Mouse (Mus musculus) frontal cortex, postnatal 36 days (tissue): ENCODE data around the gene Clcnka.

Experiments
- DNase-seq, 2 experiments: peaks; one replicate each; pipeline ENCODE4 v3.0.0; 2022; ENCODE audit warnings: low spot score in 2 of 2

Gene Clcnka

DNA sequence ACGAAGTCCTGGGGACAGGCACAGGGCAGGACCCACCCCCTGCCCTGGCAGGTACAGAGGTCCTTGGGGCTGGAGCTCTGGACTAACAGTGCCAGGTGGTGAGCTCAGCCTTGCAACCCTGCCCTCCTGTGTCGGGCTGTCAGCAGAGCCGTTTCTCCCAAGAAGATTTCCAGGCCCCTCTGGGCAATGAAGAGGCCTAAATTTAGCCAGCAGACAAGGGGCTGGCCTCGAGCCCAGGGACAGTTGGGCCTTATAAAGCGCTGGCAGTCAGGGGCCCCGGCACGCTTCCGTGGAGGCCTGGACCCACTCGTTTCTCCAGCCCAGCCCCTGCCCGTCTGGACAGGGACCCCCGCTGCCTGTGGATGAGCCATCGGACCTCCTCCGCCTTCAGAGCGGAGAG lies 22.9 kb upstream of the Clcnka start:
- DNase-seq = no peak

DNA sequence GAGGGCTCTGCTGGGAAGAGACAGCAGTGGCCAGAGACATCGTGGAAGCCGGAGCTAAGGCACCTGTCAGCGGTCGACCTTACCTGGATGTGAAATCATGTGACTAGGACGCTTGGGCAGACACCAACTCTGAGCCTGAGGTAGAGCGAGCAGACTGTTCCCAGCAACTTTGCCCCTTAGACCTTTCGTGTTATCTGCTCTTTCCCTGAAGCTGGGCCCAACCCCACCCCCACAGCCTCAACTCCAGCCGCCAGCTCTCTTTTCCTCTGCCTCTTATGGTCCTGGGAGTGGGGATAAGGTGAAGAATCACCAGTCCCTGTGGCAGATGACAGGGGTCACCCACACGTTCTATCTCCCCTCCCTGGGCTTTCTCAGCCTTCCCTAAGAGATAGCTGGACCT lies 22.4 kb upstream of the Clcnka start:
- no peak for DNase-seq

DNA sequence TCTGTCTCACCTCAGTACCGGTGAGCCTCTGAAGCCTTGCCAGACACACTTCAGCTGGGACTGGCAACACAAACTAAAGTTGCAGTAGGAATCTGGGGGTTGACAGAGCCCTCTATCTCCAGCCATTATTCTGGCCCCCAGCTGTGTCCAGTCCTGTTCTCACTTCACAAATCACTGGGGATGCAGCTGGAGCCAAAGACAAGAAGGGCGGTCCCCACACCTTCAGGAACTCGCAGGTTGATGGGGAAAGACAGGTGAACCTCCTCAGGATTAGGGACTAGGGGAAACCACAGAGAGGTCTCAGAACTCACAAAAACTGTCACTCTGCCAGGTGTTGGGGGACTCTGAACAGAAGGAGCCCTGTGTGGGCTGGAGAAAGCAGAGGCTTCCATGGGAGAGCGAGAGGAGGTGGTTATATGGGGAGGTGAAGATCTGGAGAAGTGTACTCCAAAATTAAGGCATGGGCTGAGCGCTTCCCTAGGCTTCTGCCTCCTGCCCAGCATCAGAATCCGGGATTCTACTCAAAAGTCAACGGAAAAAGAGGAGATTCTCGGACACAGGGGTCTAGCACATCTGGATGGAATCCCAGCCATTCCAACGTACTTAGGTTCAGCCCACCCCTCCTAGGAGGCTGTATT lies 21.8 kb upstream of the Clcnka start, which contains the start of gene Hspb7:
Gene Hspb7 (plus strand): TSS at position 588 of the 638 bp plus-strand sequence.
- DNase-seq = no peak

DNA sequence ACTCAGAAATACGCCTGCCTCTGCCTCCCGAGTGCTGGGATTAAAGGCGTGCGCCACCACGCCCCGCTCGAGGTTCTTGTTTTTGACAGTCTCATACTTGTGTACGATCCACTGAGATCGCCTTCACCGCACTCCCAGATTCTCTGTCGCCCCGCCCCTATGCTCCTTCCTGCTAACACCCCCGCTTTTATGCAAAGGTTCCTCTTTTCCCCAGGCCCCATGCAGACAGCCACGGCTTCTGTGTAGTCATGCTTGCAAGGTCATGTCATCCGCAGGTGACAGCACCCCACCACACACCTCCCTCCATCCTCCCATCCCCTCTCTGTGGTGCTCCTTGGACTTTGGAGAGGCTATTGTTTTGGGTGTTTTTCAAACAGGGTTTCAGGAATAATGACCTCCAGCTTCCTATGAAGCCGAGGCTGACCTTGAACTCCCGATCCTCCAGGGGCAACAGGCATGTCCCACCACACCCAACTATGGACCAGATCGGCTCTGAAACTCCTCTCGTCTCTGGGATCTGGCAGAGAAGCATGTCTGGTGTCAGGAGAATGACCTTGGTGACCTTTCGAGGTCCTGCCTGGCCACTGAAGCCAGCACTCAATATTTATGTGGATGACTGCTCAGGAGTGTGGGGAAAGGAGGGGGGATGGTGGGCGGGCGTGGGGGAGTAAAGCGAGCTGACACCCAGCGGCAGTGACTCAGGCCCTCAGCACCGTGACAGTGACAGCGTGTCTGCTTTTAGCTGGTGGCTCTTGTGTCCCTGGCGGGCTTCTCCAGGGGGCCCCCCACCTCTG lies 21.1 kb upstream of the Clcnka start:
- no peak for DNase-seq

DNA sequence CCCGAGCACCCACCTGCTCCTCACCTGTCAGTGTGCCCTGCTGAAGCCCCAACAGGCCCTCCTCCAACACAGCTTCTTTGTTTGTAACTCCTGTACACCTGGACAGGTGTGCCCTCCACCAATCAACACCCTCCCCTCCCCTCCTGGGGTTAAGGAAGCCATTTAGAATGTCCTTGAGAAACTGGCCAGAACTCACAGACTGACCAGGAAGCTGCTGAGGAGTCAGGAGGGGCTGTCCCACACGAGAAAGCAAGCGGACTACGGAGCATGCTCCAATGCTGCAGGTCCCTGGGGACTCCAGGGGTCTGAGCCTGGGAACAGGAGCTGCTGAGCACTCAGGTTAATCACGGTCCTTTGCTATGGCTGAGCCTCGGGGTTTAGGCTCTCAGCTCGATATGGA lies 17.4 kb upstream of the Clcnka start, which contains the start of gene Clcnkb:
Gene Clcnkb (minus strand): TSS at position 91 of the 400 bp plus-strand sequence.
- no peak for DNase-seq

DNA sequence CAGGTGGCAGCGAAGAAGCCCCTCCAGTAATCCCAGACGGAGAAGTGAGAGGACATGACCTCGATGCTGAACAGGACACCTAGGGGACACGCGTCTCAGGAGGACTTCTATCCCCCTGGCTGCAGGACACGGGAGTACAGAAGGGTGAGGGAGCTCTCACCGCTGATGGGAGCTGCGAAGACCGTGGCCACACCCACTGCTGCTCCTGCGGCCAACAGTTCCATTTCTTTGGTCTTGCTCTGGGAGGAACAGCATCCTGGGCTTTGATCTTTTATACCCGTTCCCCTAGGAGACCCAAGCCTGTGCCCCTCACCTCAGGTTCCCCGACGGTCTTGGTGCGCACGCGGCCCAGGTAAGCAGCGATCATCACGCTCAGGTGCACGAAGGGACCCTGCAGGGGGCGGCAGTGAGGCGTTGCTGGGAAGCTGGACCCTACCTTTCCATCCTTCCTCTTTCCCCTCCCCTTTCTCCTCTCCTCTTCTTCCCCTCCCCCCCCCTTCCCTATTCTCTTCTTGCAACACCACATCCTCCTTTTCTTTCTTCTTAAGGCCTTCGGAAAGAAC lies 13.0 kb upstream of the Clcnka start:
- no peak for DNase-seq

DNA sequence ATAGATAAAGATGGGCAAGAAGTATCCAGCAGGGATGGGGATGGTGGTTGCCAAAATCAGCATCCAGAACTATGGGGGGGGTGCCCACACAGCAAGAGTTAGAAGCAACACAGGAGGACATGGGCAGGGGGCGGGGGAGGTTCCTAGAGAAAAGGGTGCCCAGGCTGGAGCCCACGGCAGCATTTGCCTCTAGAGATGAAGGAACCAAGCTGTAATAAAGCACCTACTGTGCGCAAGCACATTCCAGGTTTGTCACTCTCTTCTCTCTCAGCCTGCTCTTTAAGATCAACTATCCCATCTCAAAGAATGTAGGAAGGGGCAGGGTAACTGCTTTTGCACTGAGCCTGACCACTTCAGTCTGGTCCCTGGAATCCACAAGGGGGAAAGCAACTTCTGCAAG lies 10.1 kb upstream of the Clcnka start:
- no peak for DNase-seq

DNA sequence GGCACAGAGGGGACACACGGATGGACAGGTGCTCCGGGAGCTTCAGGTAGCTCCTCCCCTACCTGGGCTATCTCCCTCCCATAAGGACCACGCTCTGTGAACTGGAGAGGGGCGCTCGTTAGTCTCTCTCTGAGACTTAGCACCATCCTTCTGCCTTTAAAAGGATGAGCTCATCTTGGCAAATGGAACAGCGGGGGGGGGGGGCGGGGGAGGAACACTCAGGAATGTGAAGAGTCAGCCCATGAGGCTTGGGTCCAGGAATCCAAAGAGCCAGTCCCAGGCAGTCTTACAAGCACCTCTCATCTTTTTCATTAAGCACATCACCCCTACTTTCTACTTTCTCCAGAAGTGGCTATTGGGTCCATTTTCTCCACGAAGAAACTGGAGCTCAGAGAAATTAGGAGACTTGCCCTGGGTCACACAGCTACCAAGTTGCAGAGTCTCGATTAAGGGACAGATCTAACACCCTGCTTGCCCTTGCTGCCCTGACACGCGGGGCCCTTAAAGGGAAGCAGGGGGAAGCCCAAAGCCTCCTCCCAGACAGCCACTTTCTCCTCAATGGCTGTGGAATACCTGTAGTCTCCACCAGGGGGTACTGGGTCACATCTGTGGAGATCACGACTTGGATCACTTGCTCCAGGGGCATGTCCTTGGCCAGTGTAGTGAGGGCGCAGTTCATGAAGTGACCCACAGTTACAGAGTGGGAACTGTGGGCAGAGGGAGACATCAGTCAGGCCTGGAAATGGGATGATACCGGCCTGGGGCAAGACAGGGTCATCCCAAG lies 8.2 kb upstream of the Clcnka start:
- DNase-seq = no peak

DNA sequence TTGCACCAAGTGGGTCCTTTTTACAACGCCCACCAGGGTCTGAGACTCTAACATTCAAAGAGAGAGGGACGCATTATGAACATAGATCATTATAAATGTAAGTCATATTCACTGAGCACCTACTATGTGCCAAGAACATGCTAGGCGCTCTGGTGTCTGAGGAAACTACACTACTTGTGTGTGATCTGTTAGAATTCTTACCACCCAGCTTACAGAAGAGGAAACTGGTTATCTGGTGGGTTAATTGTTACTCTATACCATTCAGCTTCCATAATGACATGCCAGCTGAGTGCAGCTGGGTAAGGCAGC lies 6.7 kb upstream of the Clcnka start:
- DNase-seq = no peak

DNA sequence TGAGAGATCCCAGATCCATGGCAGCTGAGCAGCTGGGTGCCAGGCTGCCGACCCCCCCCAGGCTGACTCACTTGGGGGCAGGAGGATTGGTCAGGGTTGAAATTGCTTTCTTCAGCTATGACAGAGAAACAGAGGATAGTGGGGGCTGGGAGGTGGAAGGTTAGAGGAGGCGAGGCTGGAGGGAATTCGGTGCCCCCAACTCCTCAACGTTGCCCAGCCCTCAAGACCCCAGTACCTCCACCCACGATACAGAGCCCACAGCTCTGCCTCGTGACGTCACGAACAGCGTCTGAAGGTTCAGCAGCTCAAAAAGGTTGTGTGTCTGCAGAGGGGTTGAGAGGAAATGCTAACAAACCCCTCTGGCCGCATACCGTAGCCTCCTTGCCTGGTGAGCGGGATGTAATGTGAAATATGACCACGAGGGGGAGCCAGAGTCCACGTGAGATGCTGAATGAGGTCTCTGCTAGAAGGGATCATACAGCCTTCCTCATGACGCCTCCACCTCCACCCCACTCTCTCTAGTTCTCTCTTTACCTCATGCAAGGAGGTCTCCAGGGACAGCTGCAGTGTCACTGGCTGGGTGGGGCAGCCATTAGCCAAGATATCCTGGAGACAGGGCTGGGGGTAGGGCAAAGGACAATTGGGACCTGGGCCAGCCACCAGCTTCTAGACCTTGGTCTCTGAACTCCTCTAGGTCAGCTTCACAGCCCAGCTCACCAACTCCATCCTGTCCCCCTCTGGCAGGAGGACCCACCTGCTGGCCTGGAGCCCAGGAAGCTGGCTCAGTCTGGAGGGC lies 6.2 kb upstream of the Clcnka start:
- DNase-seq = peak; percentile 93

DNA sequence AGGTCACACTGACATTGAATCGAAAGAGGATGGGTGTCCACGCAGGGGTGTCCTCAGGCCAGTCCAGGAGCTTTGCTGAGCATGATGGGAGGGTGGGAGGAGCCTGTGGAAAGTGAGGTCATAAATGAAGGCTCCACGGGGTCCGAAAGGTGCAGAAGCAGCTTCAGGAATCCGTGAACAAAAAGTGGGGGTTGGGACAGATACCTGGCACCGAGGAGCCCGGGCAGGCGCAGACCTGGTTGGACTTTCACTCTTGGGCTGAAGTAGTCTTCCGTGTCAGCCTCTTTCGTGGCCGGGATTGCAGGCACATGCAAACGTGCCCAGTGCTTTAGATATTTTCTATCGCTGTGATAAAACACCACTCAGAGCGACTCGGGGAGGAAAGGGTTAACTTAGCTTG lies 1.6 kb upstream of the Clcnka start:
- DNase-seq = no peak

DNA sequence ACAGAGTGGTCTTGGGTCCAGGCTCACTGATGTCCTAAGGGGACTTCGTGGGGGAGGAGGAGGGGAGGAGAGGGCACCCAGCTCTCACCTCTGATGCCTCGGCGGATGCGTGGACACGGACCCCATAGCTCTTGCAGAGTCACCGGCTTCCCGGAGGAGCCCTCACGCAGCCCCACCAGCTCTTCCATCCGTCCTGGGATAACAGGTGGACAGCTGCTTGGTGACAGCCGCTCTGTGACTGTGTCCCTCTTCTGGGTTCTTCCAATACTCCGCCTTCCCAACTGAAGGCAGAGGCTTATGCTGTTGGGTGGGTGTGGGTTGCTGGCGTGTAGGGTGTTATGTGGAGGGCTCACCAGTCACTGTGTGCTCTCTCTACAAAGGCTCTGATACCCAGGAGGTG lies 663 bp downstream of the Clcnka start:
- DNase-seq = no peak

DNA sequence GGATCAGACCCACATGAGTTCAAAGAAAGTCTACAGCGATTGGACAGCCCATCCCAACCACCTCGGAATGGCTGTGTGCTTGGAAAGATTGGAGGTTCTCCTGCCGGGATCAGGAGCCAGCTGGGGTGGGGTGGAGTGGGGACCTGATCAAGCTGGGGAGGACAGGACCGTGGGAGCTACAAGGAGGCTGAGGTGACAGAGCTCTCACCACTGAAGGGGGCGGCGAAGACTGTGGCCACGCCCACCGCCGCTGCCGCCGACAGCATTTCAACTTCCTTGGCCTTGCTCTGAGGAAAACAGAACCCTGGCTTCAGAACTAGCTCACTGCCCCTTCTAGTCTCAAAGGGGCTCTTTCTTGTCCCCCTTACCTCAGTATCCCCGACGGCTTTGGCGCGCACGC lies 3.8 kb downstream of the Clcnka start:
- no peak for DNase-seq

DNA sequence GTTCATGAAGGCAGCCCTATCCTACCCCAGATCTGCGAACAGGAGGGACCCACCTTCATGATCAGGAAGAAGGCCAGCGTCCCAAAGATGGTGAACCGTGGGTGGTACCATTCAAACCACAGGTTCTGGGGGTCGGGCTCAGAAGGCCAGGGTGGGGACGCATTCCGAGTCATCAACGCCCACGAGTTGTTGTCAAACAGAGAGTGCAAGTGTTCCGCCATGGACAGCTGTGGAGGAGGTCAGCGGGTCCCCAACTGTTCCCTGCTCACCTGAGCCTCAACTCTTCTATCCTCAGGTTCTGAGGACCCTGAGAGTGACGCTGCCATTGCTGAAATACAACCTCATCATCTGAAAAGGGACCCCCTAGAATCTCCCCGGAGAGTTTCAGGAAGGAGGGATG lies 7.2 kb downstream of the Clcnka start:
- no peak for DNase-seq

DNA sequence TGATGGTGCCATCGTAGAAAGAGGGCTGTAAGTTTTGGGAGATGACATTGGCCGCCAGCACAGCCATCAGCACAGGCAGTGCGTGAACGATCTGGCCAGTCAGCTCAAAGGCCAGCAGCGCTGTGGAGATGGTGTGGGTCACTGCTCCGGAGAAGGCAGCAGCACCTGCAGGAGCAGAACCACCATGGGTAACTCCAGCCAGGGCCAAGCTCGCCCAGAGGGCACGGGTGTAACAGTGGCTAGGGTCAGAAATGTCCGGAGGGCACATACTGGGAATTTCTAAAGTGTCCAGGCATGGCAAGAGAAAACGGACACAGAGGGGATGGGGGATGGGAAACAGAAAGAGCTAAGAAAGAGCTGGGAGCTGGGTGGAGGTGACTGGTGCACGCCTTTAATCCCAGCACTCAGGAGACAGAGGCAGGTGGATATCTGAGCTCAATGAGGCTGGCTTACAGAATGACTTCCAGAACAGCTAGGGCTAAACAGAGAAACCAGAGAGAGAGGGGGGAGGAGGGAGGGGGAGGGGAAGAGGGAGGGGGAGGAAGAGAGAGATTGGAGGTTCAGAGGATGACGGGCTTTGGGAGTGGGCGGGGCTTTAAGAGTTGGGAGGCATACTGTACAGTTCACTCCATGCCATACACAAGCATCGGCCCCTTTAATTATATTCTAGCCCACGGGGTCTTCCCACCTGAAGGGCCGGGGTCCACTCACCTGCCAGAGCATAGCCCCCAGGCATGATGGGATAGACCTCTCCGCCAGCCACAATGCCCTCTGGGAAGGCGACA lies 9.0 kb downstream of the Clcnka start:
- no peak for DNase-seq

DNA sequence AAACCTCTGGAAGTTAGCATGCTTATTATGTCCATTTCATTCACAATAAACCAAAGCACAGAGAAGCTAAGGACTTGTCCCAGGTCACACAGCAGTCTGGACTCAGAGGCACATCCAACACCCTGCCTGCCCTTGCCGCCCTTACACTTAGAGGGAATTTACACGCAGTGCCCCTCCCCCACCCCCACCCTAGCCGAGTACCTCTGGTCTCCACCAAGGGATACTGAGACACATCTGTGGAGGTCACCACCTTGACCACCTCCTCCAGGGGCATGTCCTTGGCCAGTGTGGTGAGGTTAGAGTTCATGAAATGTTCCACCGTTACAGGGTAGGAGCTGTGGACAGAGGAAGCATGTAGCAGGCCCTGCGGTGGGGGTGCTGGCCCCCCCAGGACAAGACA lies 10.6 kb downstream of the Clcnka start:
- no peak for DNase-seq

DNA sequence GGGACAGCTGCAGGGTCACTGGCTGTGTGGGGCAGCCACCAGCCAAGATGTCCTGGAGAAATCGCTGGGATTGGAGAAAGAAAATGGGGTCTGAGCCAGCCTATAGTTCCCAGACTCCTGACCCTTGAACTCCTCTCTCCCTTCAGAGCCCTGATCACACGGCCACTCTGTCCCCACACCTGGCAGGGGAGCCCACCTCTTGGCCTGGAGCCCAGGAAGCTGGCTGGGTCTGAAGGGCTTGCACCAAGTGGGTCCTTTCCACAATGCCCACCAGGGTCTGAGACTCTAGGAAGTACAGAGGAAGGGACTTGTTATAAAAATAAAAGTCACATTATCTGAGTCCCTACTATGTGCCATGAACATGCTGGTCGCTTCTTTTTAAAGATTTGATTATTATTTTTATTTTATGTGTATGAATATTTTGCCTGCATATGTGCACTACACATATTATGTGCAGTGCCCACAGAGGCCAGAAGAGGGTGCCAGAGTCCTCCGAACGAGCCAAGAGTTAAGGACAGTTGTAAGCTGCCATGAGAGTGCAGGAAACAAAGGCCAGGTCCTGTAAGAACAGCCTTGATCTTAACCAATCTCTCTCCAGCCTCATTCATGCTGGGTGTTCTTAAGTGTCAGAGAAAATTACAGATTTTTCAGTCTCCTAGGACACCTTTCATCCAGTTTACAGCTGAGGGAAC lies 11.3 kb downstream of the Clcnka start:
- DNase-seq = peak; percentile 79 to 83

DNA sequence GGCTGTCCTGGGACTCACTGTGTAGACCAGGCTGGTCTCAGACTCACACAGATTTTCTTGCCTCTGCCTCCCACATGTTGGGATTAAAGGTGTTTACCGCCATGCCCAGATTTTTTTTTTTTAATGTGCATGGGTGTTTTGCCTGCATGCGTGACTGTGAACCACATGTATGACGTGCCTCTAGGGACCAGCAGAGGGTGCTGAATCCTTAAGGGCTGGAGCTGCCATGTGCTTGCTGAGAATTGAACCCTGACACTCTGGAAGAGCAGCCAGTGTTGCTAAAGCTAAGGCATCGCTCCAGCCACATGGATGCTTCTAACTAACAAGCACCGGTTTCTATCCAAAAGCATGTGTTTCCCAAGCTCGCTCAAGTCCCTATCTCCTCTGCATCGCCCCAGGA lies 12.4 kb downstream of the Clcnka start:
- no peak for DNase-seq

DNA sequence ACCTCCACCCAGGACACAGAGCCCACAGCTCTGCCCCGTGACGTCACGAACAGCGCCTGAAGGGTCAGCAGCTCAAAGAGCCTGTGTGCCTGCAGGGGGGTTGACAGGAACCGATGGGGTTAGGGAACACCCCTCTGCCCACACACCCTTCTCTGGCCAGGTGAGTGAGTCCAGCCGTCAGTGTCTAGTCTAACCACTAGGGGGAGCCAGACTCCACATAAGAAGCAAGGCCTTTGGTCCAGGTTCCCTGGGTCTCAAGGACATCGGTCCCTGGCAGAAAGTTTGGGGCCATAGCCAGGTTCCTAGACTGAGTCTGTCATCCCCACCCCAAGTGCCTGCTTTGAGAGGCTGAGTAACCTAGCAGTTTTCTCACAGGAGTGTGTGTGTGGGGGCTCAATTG lies 13.2 kb downstream of the Clcnka start:
- DNase-seq = peak; percentile 32 to 38

DNA sequence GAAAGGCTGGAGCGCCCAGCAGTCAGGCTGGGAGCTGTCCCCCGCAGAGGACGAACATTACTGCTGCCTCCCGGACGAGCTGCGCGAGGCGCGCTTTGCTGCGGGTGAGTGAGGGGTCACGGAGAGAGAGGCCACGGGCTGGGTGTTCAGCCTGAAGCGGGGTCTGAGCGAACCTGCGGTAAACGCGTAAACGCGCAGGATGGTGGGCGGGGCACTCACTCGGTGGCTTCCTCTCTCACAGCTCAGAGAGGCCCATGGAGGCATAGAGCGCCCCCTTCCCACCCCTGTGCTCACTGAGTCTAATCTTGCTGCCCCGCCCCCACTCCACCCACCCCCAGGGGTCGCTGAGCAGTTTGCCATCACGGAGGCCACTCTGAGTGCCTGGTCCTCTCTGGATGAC lies 16.1 kb downstream of the Clcnka start:
- DNase-seq = no peak
